Mouse (Mus musculus) heart, postnatal 4 days (tissue): ENCODE data around the gene Cmya5. TPM values are rescaled to one million over a fixed set of nuclear protein-coding genes. Genes with fewer than 3 reads are reported as not detected.
"Not testable (repeated sequence)": the region's sequence is repeated elsewhere in the genome, so short reads cannot be mapped to it uniquely, and the experiment has no call there.

Experiments
- DNase-seq: peaks from one replicate; pipeline ENCODE4 v3.0.0; 2021
- total RNA-seq, 2 experiments: library from RNA; stranded (reverse); gene quantifications; 2 replicates each; pipeline ENCODE4 v1.2.3; 2021

Gene Cmya5
- 10 to 100 TPM; 76.0 to 82.2 TPM for total RNA-seq

- peak; percentile 97 for DNase-seq
Observed at GRCm38 (mm10) chr13:93144336-93145167, at the start of gene Cmya5. TSS of gene Cmya5 (minus strand) at chr13:93144724.

- DNase-seq: no peak
Observed at GRCm38 (mm10) chr13:93192646-93193026, 48.1 kb upstream of the Cmya5 start.

GRCm38 (mm10) chr13:93191831-93192645, 47.5 kb upstream of the Cmya5 start, which contains the start of gene Tent2:
TSS of gene Tent2 (minus strand) at chr13:93192385.
- DNase-seq: peak; percentile 95

GRCm38 (mm10) chr13:93189416-93189815, 44.9 kb upstream of the Cmya5 start:
- DNase-seq: no peak

GRCm38 (mm10) chr13:93188738-93189137, 44.2 kb upstream of the Cmya5 start:
- no peak for DNase-seq

- DNase-seq: not testable (repeated sequence)
Observed at GRCm38 (mm10) chr13:93187792-93188191, 43.3 kb upstream of the Cmya5 start.

GRCm38 (mm10) chr13:93180351-93180750, 35.8 kb upstream of the Cmya5 start:
- DNase-seq: no peak

GRCm38 (mm10) chr13:93179522-93179921, 35.0 kb upstream of the Cmya5 start:
- DNase-seq: no peak

- DNase-seq: no peak
Observed at GRCm38 (mm10) chr13:93177571-93177970, 33.0 kb upstream of the Cmya5 start.

- no peak for DNase-seq
Observed at GRCm38 (mm10) chr13:93163303-93163702, 18.8 kb upstream of the Cmya5 start.

- DNase-seq: no peak
Observed at GRCm38 (mm10) chr13:93162456-93162855, 17.9 kb upstream of the Cmya5 start.

- no peak for DNase-seq
Observed at GRCm38 (mm10) chr13:93158261-93158660, 13.7 kb upstream of the Cmya5 start.

GRCm38 (mm10) chr13:93153280-93153679, 8.8 kb upstream of the Cmya5 start:
- DNase-seq: no peak

GRCm38 (mm10) chr13:93143819-93144283, 673 bp downstream of the Cmya5 start:
- peak; percentile 29 for DNase-seq

- DNase-seq: no peak
Observed at GRCm38 (mm10) chr13:93141184-93141583, 3.3 kb downstream of the Cmya5 start.

GRCm38 (mm10) chr13:93138059-93138458, 6.5 kb downstream of the Cmya5 start:
- DNase-seq: peak; percentile 55

- DNase-seq: no peak
Observed at GRCm38 (mm10) chr13:93137098-93137497, 7.4 kb downstream of the Cmya5 start.

GRCm38 (mm10) chr13:93136251-93136650, 8.3 kb downstream of the Cmya5 start:
- DNase-seq: no peak

GRCm38 (mm10) chr13:93135501-93135900, 9.0 kb downstream of the Cmya5 start:
- DNase-seq: no peak

- DNase-seq: no peak
Observed at GRCm38 (mm10) chr13:93130674-93131073, 13.8 kb downstream of the Cmya5 start.

- no peak for DNase-seq
Observed at GRCm38 (mm10) chr13:93128961-93129360, 15.6 kb downstream of the Cmya5 start.

GRCm38 (mm10) chr13:93128111-93128860, 16.2 kb downstream of the Cmya5 start:
- DNase-seq: no peak

GRCm38 (mm10) chr13:93122321-93122720, 22.2 kb downstream of the Cmya5 start:
- DNase-seq: no peak
